Mouse (Mus musculus) gastrocnemius, adult 2 months (tissue): ENCODE data around the gene Prr22. TPM values are rescaled to one million over a fixed set of nuclear protein-coding genes. Genes with fewer than 3 reads are reported as not detected.

Source experiments
- DNase-seq: peaks from one replicate; pipeline ENCODE4 v3.0.0; 2022
- H3K27ac ChIP-seq: fragments of 200-600 bp; 2 replicates; pipeline ENCODE4 v1.8.1; 2022; ENCODE audit warnings: mild to moderate bottlenecking
- H3K4me3 ChIP-seq: fragments of 200-600 bp; 2 replicates; pipeline ENCODE4 v1.8.1; 2022; ENCODE audit warnings: mild to moderate bottlenecking, moderate library complexity
- CTCF ChIP-seq: fragments of 200-600 bp; IDR thresholded peaks from 2 replicates; pipeline ENCODE4 v1.8.1; 2022; ENCODE audit warnings: antibody characterized with exemption, mild to moderate bottlenecking, moderate library complexity
- intact Hi-C: fragments of 180-260 bp; cut with DNase I; formaldehyde crosslinking; loops from one replicate; pipeline ENCODE4 v1.15.1; 2025
- total RNA-seq, 2 experiments: library from RNA; stranded (reverse); gene quantifications; 2 replicates each; pipeline ENCODE4 v1.2.3; 2021

Gene Prr22
- total RNA-seq, 2 experiments from 2014 or later, result 0.14 to 0.36 TPM

DNA sequence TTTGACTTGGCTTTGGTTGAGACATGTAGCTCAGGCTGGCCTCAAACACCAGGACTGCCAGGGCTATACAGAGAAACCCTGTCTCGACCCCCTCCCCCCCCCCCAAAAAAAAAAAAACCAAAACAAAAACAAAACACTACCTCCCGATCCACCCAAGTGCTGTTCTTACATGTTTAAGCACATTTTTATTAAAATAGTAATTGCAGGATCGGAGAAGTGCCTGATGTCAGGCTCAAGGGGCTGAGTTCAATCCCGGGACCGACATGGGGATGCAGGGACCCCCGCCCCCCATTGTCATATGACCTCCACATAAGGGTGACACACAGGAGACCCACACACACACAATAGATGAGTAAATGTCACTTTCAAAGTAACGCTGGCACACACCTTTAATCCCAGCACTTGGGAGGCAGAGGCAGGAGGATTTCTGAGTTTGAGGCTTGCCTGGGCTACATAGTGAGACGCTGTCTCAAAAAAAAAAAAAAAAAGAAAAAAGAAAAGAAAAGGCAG lies 6.3 kb upstream of the Prr22 start:
- intact Hi-C loops, result loop anchor here (5.0 kb wide), 1 partner anchor 151 kb away; the partner anchor contains the start of gene Rpl36
- no peak for DNase-seq
- peak overlapping the region; percentile 99 for H3K4me3 ChIP-seq
- no peak for TF ChIP-seq CTCF
- peak overlapping the region; percentile 99 for H3K27ac ChIP-seq

DNA sequence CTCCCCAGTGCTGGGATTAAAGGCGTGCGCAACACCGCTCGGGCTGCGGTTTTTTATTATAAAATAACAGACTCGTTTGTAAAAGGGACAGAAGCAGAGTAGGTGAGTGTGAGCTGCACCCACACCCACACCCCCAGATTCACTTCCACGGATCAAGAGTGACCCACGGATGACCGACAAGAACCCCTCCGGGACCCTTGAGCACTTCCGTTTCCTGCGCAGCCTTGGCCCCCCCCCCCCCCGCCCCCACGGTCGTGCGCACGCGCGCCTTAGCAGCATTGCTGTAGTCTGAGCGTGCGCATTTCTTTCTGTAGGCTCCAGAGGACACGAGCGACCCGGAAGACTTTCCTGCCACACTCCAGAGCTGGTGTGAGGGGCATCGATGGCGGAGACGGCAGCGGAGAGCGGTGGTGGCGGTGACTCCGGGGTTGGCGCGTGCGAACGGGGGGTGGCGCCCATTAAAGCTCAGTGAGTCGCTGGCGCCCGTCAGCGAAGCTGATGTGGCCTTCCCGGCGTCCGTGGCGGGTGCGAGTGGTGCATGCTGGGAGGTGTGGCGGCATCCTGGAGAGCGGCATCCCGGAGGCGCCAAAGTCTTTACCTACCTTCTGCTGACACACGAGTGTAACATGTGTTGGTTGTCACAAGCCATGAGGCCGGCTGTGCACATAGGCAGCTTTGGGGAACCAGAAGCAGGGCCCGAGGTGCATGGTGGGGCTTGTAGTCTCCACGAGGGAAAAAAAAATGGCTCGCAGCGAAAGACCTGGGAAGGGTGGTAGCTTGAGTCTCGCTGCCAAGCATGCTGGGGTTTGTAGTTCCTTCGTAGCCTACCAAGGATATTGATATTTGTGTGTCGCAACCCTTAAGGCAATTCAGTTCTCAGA lies 5.3 kb upstream of the Prr22 start, which contains the start of gene Dus3l:
Gene Dus3l (plus strand): TSS at position 284 of the 881 bp plus-strand sequence.
- peak within 1 kb of the TSS; percentile 99 for H3K27ac ChIP-seq
- intact Hi-C loops, result loop anchor here (5.0 kb wide), 1 partner anchor 152 kb away; the partner anchor contains the start of gene Rpl36
- no peak for TF ChIP-seq CTCF
- H3K4me3 ChIP-seq, result peak within 1 kb of the TSS; percentile 99
- peak; percentile 92 for DNase-seq

DNA sequence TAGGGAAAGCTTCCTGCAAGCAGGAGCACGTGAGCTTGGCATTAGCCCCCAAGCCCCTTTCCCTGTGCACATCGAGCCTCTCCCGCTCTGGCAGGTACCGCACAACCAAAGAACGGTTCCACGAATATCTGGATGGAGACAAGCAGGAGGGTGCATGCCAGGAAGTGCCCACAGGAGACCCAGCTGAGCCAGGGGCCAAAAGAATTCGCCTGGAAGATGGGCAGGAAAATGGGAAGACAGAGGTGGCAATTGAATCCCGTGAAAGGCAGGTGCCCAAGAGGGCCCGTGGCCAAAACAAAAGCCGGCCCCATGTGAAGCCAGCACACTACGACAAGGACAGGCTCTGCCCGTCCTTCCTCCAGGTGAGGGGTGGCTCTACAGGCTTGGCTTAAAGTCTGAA lies 4.6 kb upstream of the Prr22 start:
- peak overlapping the region; percentile 99 for H3K27ac ChIP-seq
- DNase-seq, result no peak
- intact Hi-C loops, result no loop called here
- H3K4me3 ChIP-seq, result peak overlapping the region; percentile 99
- no peak for TF ChIP-seq CTCF

DNA sequence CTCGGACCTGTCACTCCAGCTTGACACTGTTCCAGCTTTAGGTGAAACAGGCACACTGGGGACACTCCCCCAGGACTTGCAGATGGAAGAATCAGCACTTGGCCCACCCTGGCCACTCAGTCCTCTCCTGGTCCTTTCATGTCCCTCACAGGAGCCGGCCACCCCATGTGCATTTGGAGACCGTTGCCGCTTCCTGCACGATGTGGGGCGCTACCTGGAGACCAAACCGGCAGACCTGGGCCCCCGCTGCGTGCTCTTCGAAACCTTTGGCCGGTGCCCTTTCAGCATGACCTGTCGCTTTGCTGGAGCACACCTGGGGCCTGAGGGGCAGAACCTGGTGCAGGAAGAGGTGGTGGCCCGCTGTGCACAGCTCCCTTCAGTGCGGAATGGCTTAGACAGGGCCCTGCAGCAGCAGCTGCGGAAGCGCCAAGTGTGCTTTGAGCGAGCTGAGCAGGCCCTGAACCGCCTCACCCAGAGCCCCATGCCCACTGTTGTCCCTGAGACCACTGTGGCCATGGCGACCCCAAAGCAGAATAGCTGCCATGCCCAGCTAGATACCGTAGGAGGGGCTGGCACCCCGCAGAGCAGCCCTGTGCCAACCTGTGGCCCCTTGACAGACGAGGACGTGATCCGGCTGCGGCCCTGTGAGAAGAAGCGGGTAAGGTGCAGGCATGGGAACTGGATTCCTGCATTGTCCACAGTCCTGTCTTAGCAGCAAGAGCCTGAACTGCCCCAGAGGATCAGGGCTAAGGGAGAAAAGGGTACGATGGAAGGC lies 3.2 kb upstream of the Prr22 start:
- intact Hi-C loops, result no loop called here
- Histone ChIP-seq H3K4me3 (no peak overlapping the region), H3K27ac (no peak overlapping the region)
- no peak for DNase-seq
- TF ChIP-seq CTCF, result no peak

DNA sequence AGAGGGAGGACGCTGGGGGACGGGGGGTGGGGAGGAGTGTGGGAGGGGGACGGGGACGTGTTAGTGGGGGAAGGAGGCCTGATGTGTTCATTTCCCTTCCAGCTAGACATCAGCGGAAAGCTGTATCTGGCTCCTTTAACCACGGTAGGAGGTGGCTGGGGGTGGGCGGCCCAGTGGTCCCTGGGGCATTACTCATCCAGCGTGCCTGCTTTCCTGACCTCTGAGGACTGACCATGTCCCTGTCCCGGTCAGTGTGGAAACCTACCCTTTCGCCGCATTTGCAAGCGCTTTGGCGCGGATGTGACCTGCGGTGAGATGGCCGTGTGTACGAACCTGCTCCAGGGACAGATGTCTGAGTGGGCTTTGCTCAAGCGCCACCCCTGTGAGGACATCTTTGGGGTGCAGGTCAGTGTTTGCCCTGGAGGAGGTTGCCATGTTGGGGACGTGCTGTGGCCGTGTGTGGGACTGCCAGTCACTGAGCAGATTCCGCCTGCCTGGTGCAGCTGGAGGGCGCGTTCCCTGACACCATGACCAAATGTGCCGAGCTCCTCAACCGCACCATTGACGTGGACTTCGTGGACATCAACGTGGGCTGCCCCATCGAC lies 2.4 kb upstream of the Prr22 start:
- DNase-seq, result no peak
- intact Hi-C loops, result no loop called here
- H3K4me3 ChIP-seq, result no peak overlapping the region
- H3K27ac ChIP-seq, result no peak overlapping the region
- no peak for TF ChIP-seq CTCF

DNA sequence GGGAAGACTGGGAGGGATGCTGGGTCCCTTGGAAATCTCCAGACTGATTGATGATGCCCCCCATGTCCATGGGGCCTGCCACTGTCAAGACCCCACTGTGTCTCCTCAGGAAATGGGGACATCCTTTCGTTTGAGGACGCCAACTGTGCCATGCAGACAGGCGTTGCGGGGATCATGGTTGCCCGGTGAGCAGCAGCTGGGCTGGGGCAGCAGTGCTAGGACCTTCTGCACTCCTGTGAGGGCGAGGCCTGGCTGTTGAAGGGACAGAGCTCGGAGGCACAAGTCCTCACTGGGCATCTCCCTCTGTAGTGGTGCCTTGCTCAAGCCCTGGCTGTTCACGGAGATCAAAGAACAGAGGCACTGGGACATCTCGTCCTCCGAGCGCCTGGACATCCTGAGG lies 1.1 kb upstream of the Prr22 start:
- H3K27ac ChIP-seq, result no peak overlapping the region
- no peak overlapping the region for H3K4me3 ChIP-seq
- no peak for DNase-seq
- no peak for TF ChIP-seq CTCF
- intact Hi-C loops, result no loop called here

DNA sequence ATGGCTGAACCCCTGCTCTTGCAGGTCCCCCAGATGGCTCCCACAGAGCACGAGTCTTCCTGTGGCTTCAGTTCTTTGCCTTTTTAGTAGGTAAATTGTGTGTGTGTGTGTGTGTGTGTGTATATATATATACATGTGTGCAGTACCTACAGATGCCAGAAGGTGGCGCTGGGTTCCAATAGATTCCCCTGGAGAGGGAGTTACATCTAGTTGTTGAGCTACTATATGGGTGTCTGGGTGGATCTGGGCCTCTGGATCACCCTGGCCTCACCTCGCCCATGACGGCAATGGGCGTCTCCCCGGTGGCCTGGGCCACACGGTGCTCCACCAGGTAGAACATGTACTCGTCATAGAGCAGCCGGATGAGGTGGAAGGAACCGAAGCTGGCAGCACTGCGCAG lies 7.5 kb downstream of the Prr22 start:
- Histone ChIP-seq H3K27ac (no peak overlapping the region), H3K4me3 (no peak overlapping the region)
- intact Hi-C loops, result no loop called here
- TF ChIP-seq CTCF, result peak; percentile 37; the same call in 1 of the 2 replicates
- DNase-seq, result no peak

DNA sequence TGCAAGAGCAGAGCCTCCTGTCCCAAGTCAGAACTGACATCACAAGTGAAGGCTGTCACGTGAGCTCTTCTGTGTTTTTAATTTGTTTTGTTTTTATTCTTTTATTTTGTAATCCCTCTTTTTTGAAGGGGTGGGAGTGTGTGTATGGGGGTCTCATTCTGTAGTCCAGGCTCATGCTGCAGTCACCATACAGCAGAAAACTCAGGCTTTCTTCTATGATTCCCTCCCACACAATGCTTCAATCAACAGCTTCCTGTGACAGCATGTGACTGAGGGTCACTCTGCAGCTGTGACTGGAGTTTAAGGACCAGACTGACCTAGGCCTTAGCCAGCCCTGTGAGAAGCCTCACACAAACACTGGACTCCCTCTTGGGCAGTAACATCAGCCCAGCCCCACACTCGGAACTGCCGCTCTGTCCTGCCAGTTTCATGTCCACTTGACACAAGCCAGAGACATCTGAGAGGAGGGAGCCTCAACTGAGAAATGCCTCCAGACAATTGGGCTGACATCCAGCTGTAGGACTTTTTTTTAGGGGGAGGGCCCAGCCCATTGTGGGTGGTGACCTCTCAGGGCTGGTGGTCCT lies 8.8 kb downstream of the Prr22 start:
- intact Hi-C loops, result no loop called here
- no peak overlapping the region for H3K4me3 ChIP-seq
- no peak for TF ChIP-seq CTCF
- H3K27ac ChIP-seq, result no peak overlapping the region
- DNase-seq, result no peak

DNA sequence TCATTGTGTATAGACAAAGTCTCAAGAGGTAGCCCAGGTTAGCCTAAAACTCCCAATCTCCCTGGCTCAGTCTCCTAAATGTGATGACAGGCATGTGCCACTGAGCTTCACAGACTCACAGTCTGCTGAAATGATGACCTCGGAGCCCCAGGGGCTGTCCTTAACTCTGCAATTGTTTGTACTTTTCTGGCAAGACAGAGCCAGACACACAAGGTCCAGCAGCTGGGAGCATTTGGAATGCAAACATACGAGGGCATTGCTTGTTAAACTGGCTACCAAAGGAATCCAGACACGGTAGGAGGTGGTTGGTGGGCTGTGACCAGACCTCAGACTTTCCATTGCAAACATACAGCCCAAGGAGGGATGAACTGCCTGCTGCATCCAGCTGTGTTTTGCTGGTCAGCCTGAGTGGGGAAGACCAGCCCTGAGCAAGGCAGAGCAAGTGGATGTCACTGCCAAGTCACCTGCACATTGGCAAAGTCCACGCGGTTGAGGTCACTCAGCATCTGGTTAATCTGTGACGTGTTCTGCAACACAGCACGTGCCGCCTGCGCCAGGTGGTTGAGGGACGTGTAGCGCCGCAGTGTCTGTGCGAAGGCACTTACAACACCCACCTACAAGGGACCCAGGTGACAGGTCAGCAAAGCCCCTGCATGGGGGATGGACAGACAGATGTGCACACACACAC lies 10.4 kb downstream of the Prr22 start:
- intact Hi-C loops, result no loop called here
- no peak overlapping the region for H3K27ac ChIP-seq
- no peak for TF ChIP-seq CTCF
- H3K4me3 ChIP-seq, result no peak overlapping the region
- no peak for DNase-seq

DNA sequence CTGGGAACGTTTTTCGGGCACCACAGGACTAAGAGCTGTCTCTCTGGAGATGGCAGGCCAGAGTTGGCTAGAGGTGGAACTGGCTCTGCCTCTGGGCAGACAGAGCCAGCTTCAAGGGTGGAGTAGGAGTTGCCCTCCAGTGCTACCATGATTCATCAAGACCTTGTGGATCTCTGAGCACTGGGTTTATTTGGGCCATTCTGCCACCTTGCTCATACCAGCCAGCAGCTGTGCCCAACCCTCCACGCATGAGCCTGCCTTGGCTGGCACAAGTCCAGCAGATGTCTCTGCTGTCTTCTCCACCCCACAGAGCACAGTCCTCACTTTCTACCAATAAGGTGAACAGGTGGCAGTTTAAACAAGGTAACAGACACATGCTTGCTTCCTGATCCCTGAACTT lies 18.8 kb downstream of the Prr22 start:
- intact Hi-C loops, result no loop called here
- peak; percentile 20 for DNase-seq
- Histone ChIP-seq H3K27ac (no peak overlapping the region), H3K4me3 (no peak overlapping the region)
- no peak for TF ChIP-seq CTCF

DNA sequence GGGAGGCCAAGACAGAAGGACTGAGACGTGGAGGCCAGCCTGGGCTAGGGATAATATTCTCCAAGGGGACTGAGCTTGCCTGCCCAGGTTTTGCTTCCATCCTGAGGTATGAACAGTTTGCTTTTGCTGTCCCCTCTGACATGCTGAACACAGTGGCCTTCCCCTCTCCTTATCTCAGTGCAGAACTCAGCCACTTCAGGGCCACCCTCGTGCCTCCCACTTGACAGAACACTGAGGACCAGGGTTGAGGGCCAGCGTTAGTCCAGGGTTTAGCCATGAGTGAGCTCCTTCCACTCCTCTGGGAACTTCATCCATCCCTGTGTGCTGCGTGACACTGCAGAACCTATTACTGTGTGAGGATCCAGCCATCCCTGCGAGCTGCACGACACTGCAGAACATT lies 19.2 kb downstream of the Prr22 start:
- H3K27ac ChIP-seq, result no peak overlapping the region
- peak; percentile 5 for DNase-seq
- H3K4me3 ChIP-seq, result no peak overlapping the region
- intact Hi-C loops, result no loop called here
- TF ChIP-seq CTCF, result no peak

DNA sequence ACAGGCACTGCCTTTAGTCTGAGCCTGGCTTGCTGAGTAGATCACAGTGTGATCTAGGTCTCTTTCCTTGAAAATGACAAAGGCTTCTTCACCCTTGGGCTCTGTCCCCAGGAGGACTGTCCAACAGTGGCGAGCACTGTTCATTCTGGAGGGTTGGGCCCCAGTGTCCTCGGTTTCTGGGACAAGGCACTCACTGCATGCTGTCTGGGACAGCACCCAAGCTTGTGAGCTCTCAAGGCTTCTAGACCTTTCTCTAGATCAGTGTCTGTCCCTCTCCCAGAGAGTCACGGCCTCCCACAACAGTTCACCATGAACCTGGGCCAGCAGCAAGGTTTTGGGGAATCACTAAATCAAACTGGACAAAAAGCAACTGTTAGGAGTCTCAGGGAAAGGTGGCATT lies 22.5 kb downstream of the Prr22 start:
- no peak for TF ChIP-seq CTCF
- H3K27ac ChIP-seq, result no peak overlapping the region
- intact Hi-C loops, result no loop called here
- H3K4me3 ChIP-seq, result no peak overlapping the region
- DNase-seq, result no peak
